Mouse (Mus musculus): ENCODE measurements around the gene Uqcc1.

GRCm38 (mm10) chr2:155805925-155806255 is 124.2 kb downstream of the Uqcc1 start:
- TF ChIP-seq POLR2A (IDR thresholded peaks at IDR 0.05; ENCODE audit: low read depth, low read length) (no peak), CTCF (IDR thresholded peaks at IDR 0.05; ENCODE audit: extremely low read depth, insufficient read length, insufficient replicate concordance, low read depth, low read length) (no peak)

Measured in small intestine, adult 2 months (tissue).